Mouse (Mus musculus): ENCODE data around the gene Cdh26.

- no peak for TF ChIP-seq CTCF (IDR thresholded peaks at IDR 0.05 in 2 of 3, conservative IDR thresholded peaks at IDR 0.05 in 1 of 3; ENCODE audit: control insufficient read depth in 1 of 3, insufficient read depth in 1 of 3, low read depth in 2 of 3, low read length in 3 of 3, poor library complexity in 1 of 3, severe bottlenecking in 1 of 3)
- no peak for TF ChIP-seq HCFC1 (IDR thresholded peaks at IDR 0.05; ENCODE audit: low read depth, low read length)
- no peak for TF ChIP-seq USF1 (IDR thresholded peaks at IDR 0.05; ENCODE audit: low read depth, low read length)
- no peak for TF ChIP-seq CHD2 (IDR thresholded peaks at IDR 0.05; ENCODE audit: low read length)
- TF ChIP-seq MYB (IDR thresholded peaks at IDR 0.05; ENCODE audit: low read depth, low read length) = no peak
- no peak for TF ChIP-seq POLR2A (IDR thresholded peaks at IDR 0.05; ENCODE audit: control insufficient read depth in 1 of 2, insufficient read depth in 1 of 2, low read depth in 1 of 2, low read length in 2 of 2, poor library complexity in 1 of 2)
Observed at GRCm38 (mm10) chr2:178450236-178450635, 19.9 kb downstream of the Cdh26 start.

Measured in MEL (cell line).